Mouse (Mus musculus) megakaryocyte progenitor cell, adult 5-6 weeks (primary cell): ENCODE data around the gene Ptprk. TPM values are rescaled to one million over a fixed set of nuclear protein-coding genes. Genes with fewer than 3 reads are reported as not detected.

Experiments
- ATAC-seq: replicated peaks from 2 replicates; pipeline ENCODE4 v1.8.0; 2016; ENCODE audit warnings: mild to moderate bottlenecking, moderate TSS enrichment, inconsistent platforms; ENCODE audit not compliant: poor library complexity
- total RNA-seq, 2 experiments: library from RNA; stranded (forward) in 1 of 2; stranded (reverse) in 1 of 2; fragments of 157-497, 149-512 nt in 1 of 2; fragments of 200-1000 nt in 1 of 2; gene quantifications; 2 replicates each; pipeline versions ENCODE4 v1.2.3 to v1.2.4; 2015 to 2017

Ptprk gene
- total RNA-seq, 2 experiments from 2014 or later, result 0.33 to 0.35 TPM

- ATAC-seq, result no peak
Measured at GRCm38 (mm10) chr10:28271729-28272606, 197.3 kb downstream of the Ptprk start.

- ATAC-seq, result no peak
Measured at GRCm38 (mm10) chr10:28278757-28279156, 204.1 kb downstream of the Ptprk start.

GRCm38 (mm10) chr10:28297531-28297930 is 222.9 kb downstream of the Ptprk start:
- ATAC-seq, result no peak

- ATAC-seq, result no peak
Measured at GRCm38 (mm10) chr10:28299207-28299606, 224.6 kb downstream of the Ptprk start.

- no peak for ATAC-seq
Measured at GRCm38 (mm10) chr10:28303856-28304255, 229.2 kb downstream of the Ptprk start.

- no peak for ATAC-seq
Measured at GRCm38 (mm10) chr10:28304292-28304875, 229.8 kb downstream of the Ptprk start.

GRCm38 (mm10) chr10:28306451-28307086 is 231.9 kb downstream of the Ptprk start:
- peak; percentile 11; the same call in 1 of the 2 replicates for ATAC-seq

GRCm38 (mm10) chr10:28311369-28311768 is 236.7 kb downstream of the Ptprk start:
- no peak for ATAC-seq

- ATAC-seq, result peak; percentile 71
Measured at GRCm38 (mm10) chr10:28322995-28323394, 248.4 kb downstream of the Ptprk start.

GRCm38 (mm10) chr10:28335232-28335631 is 260.6 kb downstream of the Ptprk start:
- no peak for ATAC-seq

GRCm38 (mm10) chr10:28338536-28338935 is 263.9 kb downstream of the Ptprk start:
- no peak for ATAC-seq

GRCm38 (mm10) chr10:28345196-28345681 is 270.6 kb downstream of the Ptprk start:
- no peak for ATAC-seq

GRCm38 (mm10) chr10:28365291-28365690 is 290.7 kb downstream of the Ptprk start:
- ATAC-seq, result no peak

- ATAC-seq, result no peak
Measured at GRCm38 (mm10) chr10:28366065-28366677, 291.6 kb downstream of the Ptprk start.

- ATAC-seq, result no peak
Measured at GRCm38 (mm10) chr10:28369808-28370207, 295.2 kb downstream of the Ptprk start.

- ATAC-seq, result no peak
Measured at GRCm38 (mm10) chr10:28374874-28375273, 300.3 kb downstream of the Ptprk start.

- ATAC-seq, result peak; percentile 66
Measured at GRCm38 (mm10) chr10:28379752-28380488, 305.3 kb downstream of the Ptprk start.

GRCm38 (mm10) chr10:28387563-28388222 is 313.1 kb downstream of the Ptprk start:
- ATAC-seq, result no peak

- no peak for ATAC-seq
Measured at GRCm38 (mm10) chr10:28391168-28391567, 316.5 kb downstream of the Ptprk start.
